9 mouse cellular contexts compared by ENCODE assay signal in the genomic region with DNA sequence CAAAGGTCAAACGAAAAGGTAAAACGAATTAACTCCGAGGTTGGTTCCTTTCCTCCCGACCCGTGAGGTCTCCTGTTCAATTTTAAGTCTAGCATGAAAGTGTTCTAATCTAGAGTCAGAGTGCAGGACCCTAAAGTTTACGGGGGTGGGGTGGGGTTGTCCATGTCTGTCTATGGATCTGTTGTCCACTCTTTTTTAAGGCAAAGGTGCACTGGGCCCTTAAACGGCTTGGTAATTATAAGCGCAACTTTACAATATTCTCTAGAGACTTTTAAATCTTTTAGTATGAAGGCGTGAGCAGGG. TPM values are rescaled to one million over a fixed set of nuclear protein-coding genes. Genes with fewer than 3 reads are reported as not detected.
A peak's percentile ranks its signal among the peaks of the same experiment; 100 is the strongest.
DNase-seq lines count a peak whose midpoint lies in the region; ATAC-seq and TF ChIP-seq lines count a peak whose summit lies in the region.
"Had no signal": no experiment of that assay in that cellular context is flagged by ENCODE, and none has a peak within 500 bp of the region (broad histone marks: within the 10 kb centered on the region; RNA-seq: fewer than 3 reads in every experiment).

No protein-coding gene starts in this region.

- H3K9ac ChIP-seq in heart, embryonic 11.5 days (ENCODE audit: low read depth, low read length): peak overlapping the region; percentile 47
- H3K9ac ChIP-seq in ES-E14 (ENCODE audit: insufficient read depth, low read depth, low read length, poor library complexity, severe bottlenecking): no peak overlapping the region
- H3K9ac ChIP-seq in midbrain, embryonic 12.5 days (replicated peaks): no peak overlapping the region
- H3K9ac ChIP-seq: liver, embryonic 14.5 days had no signal

- no peak for TF ChIP-seq CTCF in cerebellum, adult 2 months (IDR thresholded peaks at IDR 0.05; ENCODE audit: borderline replicate concordance, insufficient read depth, low read depth, low read length)

- intact Hi-C loops in heart, postnatal 10 days (cut with DNase I): loop anchor here (5.0 kb wide), 2 partner anchors 397 to 1078 kb away; no protein-coding TSS in a partner anchor

- no peak overlapping the region for H3K27ac ChIP-seq in heart, embryonic 11.5 days (ENCODE audit: low read depth, low read length)
- no peak overlapping the region for H3K27ac ChIP-seq in ES-E14 (ENCODE audit: insufficient read depth, low read depth, low read length, poor library complexity, severe bottlenecking)
- H3K27ac ChIP-seq in midbrain, embryonic 12.5 days (replicated peaks): no peak overlapping the region
- H3K27ac ChIP-seq in cerebellum, adult 2 months (ENCODE audit: insufficient read depth, low read length): no peak overlapping the region
- H3K27ac ChIP-seq: liver, embryonic 14.5 days had no signal

- under 1% methylated on average over 9 of the region's 9 CpGs for WGBS in heart, embryonic 11.5 days (ENCODE audit: insufficient replicate concordance)
- WGBS in midbrain, embryonic 12.5 days: 3% methylated on average over 9 of the region's 9 CpGs
- WGBS in cerebellum, adult 2 months: 1% methylated on average over 9 of the region's 9 CpGs

- no peak for ATAC-seq in heart, embryonic 11.5 days (replicated peaks; ENCODE audit: insufficient number of reproducible peaks, low FRiP score, low TSS enrichment)
- ATAC-seq in midbrain, embryonic 12.5 days (ENCODE audit: low FRiP score, low read depth): no peak

- H3K4me3 ChIP-seq in heart, embryonic 11.5 days (ENCODE audit: low read depth, low read length): peak overlapping the region; percentile 66
- H3K4me3 ChIP-seq in ES-E14 (ENCODE audit: insufficient read depth in 1 of 2, low read depth in 1 of 2, low read length in 2 of 2, poor library complexity in 1 of 2, severe bottlenecking in 1 of 2): peak overlapping the region; percentile 70 to 71; a peak in 3 of 4 replicates
- peak overlapping the region; percentile 55 for H3K4me3 ChIP-seq in midbrain, embryonic 12.5 days
- H3K4me3 ChIP-seq in cerebellum, adult 2 months (replicated peaks; ENCODE audit: insufficient read depth, low read depth, low read length): no peak overlapping the region

- H3K27me3 ChIP-seq in heart, embryonic 11.5 days (ENCODE audit: control insufficient read depth, insufficient read depth, low read length): peaks cover 56% of the 10 kb centered on the region
- H3K27me3 ChIP-seq in midbrain, embryonic 12.5 days: peaks cover 85% of the 10 kb centered on the region
- H3K27me3 ChIP-seq in cerebellum, adult 2 months (ENCODE audit: control insufficient read depth, insufficient read depth, low read length): peaks cover 8% of the 10 kb centered on the region; the same call in 1 of the 2 replicates

- no peaks in the 10 kb centered on the region for H3K9me3 ChIP-seq in heart, embryonic 11.5 days (replicated peaks; ENCODE audit: control insufficient read depth, low read length)
- no peaks in the 10 kb centered on the region for H3K9me3 ChIP-seq in ES-E14 (ENCODE audit: control insufficient read depth, insufficient read depth, low read depth, low read length)
- no peaks in the 10 kb centered on the region for H3K9me3 ChIP-seq in midbrain, embryonic 12.5 days

- TF ChIP-seq POLR2A in cerebellum, adult 2 months (IDR thresholded peaks at IDR 0.05; ENCODE audit: borderline replicate concordance, insufficient read depth, low read length): no peak

- H3K36me3 ChIP-seq in heart, embryonic 11.5 days (ENCODE audit: control insufficient read depth, insufficient read depth, low read length): no peaks in the 10 kb centered on the region
- no peaks in the 10 kb centered on the region for H3K36me3 ChIP-seq in ES-E14 (ENCODE audit: control insufficient read depth, insufficient read depth, low read length, poor library complexity, severe bottlenecking)
- H3K36me3 ChIP-seq in midbrain, embryonic 12.5 days: no peaks in the 10 kb centered on the region

- in situ Hi-C loops in ES-E14 (cut with MboI; ENCODE audit: low sequenced_read_pairs in 2 of 2, unreplicated experiment in 2 of 2): loop anchor here in 1 of 2 experiments (25.0 kb wide), 1 partner anchor 402 kb away; no protein-coding TSS in a partner anchor

- no peaks in the 10 kb centered on the region for H3K4me1 ChIP-seq in heart, embryonic 11.5 days (ENCODE audit: control insufficient read depth, insufficient read depth, low read length)
- no peaks in the 10 kb centered on the region for H3K4me1 ChIP-seq in ES-E14 (ENCODE audit: control insufficient read depth in 2 of 2, insufficient read depth in 2 of 2, low read length in 2 of 2, poor library complexity in 1 of 2)
- peaks cover 11% of the 10 kb centered on the region; the same call in 1 of the 2 replicates for H3K4me1 ChIP-seq in midbrain, embryonic 12.5 days
- no peaks in the 10 kb centered on the region for H3K4me1 ChIP-seq in cerebellum, adult 2 months (ENCODE audit: control insufficient read depth, insufficient read depth, low read length)

- no peak for DNase-seq in heart, postnatal 10 days
- DNase-seq in ES-E14 (ENCODE audit: low read depth, low spot score): no peak
- DNase-seq in forelimb bud, embryonic 11.5 days (ENCODE audit: low read depth, low spot score): peak; percentile 9
- DNase-seq in cerebellum, adult 2 months: no peak
- no peak for DNase-seq in adrenal gland, postnatal 4 days (ENCODE audit: low spot score in 2 of 2)
- DNase-seq in urinary bladder, postnatal 36 days (ENCODE audit: low spot score in 2 of 2): no peak

- peak overlapping the region; percentile 96 for H3K4me2 ChIP-seq in heart, embryonic 11.5 days
- H3K4me2 ChIP-seq in midbrain, embryonic 12.5 days (replicated peaks): peak overlapping the region; percentile 90

TF ChIP-seq in ES-E14, 5 proteins besides CTCF, POLR2A, EP300 and RAD21:
- TF ChIP-seq CHD2 (IDR thresholded peaks at IDR 0.05; ENCODE audit: low read depth, low read length) (no peak), HCFC1 (IDR thresholded peaks at IDR 0.05; ENCODE audit: borderline replicate concordance, insufficient read depth, low read length) (no peak), ZC3H11A (IDR thresholded peaks at IDR 0.05; ENCODE audit: borderline replicate concordance, low read depth, low read length) (no peak)

RNA-seq across cellular contexts. Expression of gene Isl1, which starts 0.9 kb away (rescaled TPM):
- polyA plus RNA-seq in heart, embryonic 11.5 days (2014; fragmentation: Nextera tagmentation; extraction: Ambion mirVana): 8.4 and 13.9 TPM in 2 replicates
- under 1 TPM; 0.42 to 0.43 TPM for total RNA-seq in heart, postnatal 10 days (2021)
- total RNA-seq in ES-E14 (2012; rRNA removed): 1.2 and 1.5 TPM in 2 replicates
- 20.9 and 38.9 TPM in 2 replicates for polyA plus RNA-seq in midbrain, embryonic 12.5 days (2016; fragmentation: Nextera tagmentation; extraction: Ambion mirVana)
- polyA plus RNA-seq in cerebellum, adult 2 months (2012; rRNA removed): 1.00 and 2.4 TPM in 2 replicates
- total RNA-seq in adrenal gland, postnatal 4 days (2021): 10 to 100 TPM; 11.1 to 15.2 TPM
